Mouse (Mus musculus): ENCODE data around the gene Rnft2. TPM values are rescaled to one million over a fixed set of nuclear protein-coding genes. Genes with fewer than 3 reads are reported as not detected.

The Rnft2 gene
- polyA plus RNA-seq, 1 experiment from 2014 or later, result 0.96 TPM

- H3K4me2 ChIP-seq (ENCODE audit: low read depth, low read length), result no peak overlapping the region
- WGBS, result 66% methylated on average over 5 of the region's 5 CpGs
- H3K9ac ChIP-seq (ENCODE audit: low read length), result no peak overlapping the region
- no peak for ATAC-seq (replicated peaks; ENCODE audit: extremely low read depth, insufficient read depth, low FRiP score)
- H3K4me3 ChIP-seq (ENCODE audit: low read length), result no peak overlapping the region
- H3K27ac ChIP-seq (ENCODE audit: low read length), result no peak overlapping the region
- no peaks in the 10 kb centered on the region for H3K27me3 ChIP-seq (ENCODE audit: control insufficient read depth, insufficient read depth, low read length)
- H3K9me3 ChIP-seq (replicated peaks; ENCODE audit: control insufficient read depth, low read length), result no peaks in the 10 kb centered on the region
- no peaks in the 10 kb centered on the region for H3K4me1 ChIP-seq (ENCODE audit: control insufficient read depth, insufficient read depth, low read length)
- no peaks in the 10 kb centered on the region for H3K36me3 ChIP-seq (ENCODE audit: control insufficient read depth, insufficient read depth)
These were observed 45.2 kb downstream of the Rnft2 start for GRCm38 (mm10) chr5:118199670-118200069.

- no peaks in the 10 kb centered on the region for H3K4me1 ChIP-seq (ENCODE audit: control insufficient read depth, insufficient read depth, low read length)
- no peak overlapping the region for H3K4me3 ChIP-seq (ENCODE audit: low read length)
- no peak overlapping the region for H3K9ac ChIP-seq (ENCODE audit: low read length)
- H3K27ac ChIP-seq (ENCODE audit: low read length), result no peak overlapping the region
- peaks cover 8% of the 10 kb centered on the region; the same call in 1 of the 2 replicates for H3K27me3 ChIP-seq (ENCODE audit: control insufficient read depth, insufficient read depth, low read length)
- WGBS, result 68% methylated on average over 13 of the region's 13 CpGs
- no peaks in the 10 kb centered on the region for H3K9me3 ChIP-seq (replicated peaks; ENCODE audit: control insufficient read depth, low read length)
- no peaks in the 10 kb centered on the region for H3K36me3 ChIP-seq (ENCODE audit: control insufficient read depth, insufficient read depth)
- ATAC-seq (replicated peaks; ENCODE audit: extremely low read depth, insufficient read depth, low FRiP score), result no peak
- no peak overlapping the region for H3K4me2 ChIP-seq (ENCODE audit: low read depth, low read length)
These were observed 47.5 kb downstream of the Rnft2 start for GRCm38 (mm10) chr5:118197421-118197820.

GRCm38 (mm10) chr5:118192221-118192620 is 52.7 kb downstream of the Rnft2 start:
- no peak overlapping the region for H3K27ac ChIP-seq (ENCODE audit: low read length)
- WGBS, result 32% methylated on average over 18 of the region's 18 CpGs
- H3K36me3 ChIP-seq (ENCODE audit: control insufficient read depth, insufficient read depth), result no peaks in the 10 kb centered on the region
- H3K27me3 ChIP-seq (ENCODE audit: control insufficient read depth, insufficient read depth, low read length), result peaks cover 29% of the 10 kb centered on the region
- H3K9me3 ChIP-seq (replicated peaks; ENCODE audit: control insufficient read depth, low read length), result no peaks in the 10 kb centered on the region
- H3K4me3 ChIP-seq (ENCODE audit: low read length), result no peak overlapping the region
- H3K9ac ChIP-seq (ENCODE audit: low read length), result no peak overlapping the region
- no peak for ATAC-seq (replicated peaks; ENCODE audit: extremely low read depth, insufficient read depth, low FRiP score)
- no peaks in the 10 kb centered on the region for H3K4me1 ChIP-seq (ENCODE audit: control insufficient read depth, insufficient read depth, low read length)
- H3K4me2 ChIP-seq (ENCODE audit: low read depth, low read length), result no peak overlapping the region

GRCm38 (mm10) chr5:118190491-118190890 is 54.4 kb downstream of the Rnft2 start:
- 74% methylated on average over 9 of the region's 9 CpGs for WGBS
- Histone ChIP-seq H3K27me3 (ENCODE audit: control insufficient read depth, insufficient read depth, low read length) (peaks cover 29% of the 10 kb centered on the region), H3K9me3 (replicated peaks; ENCODE audit: control insufficient read depth, low read length) (no peaks in the 10 kb centered on the region), H3K9ac (ENCODE audit: low read length) (no peak overlapping the region), H3K36me3 (ENCODE audit: control insufficient read depth, insufficient read depth) (no peaks in the 10 kb centered on the region), H3K4me2 (ENCODE audit: low read depth, low read length) (no peak overlapping the region), H3K4me3 (ENCODE audit: low read length) (no peak overlapping the region), H3K27ac (ENCODE audit: low read length) (no peak overlapping the region), H3K4me1 (ENCODE audit: control insufficient read depth, insufficient read depth, low read length) (no peaks in the 10 kb centered on the region)
- ATAC-seq (replicated peaks; ENCODE audit: extremely low read depth, insufficient read depth, low FRiP score), result no peak

GRCm38 (mm10) chr5:118188356-118188755 is 56.6 kb downstream of the Rnft2 start:
- peaks cover 26% of the 10 kb centered on the region for H3K27me3 ChIP-seq (ENCODE audit: control insufficient read depth, insufficient read depth, low read length)
- no peak for ATAC-seq (replicated peaks; ENCODE audit: extremely low read depth, insufficient read depth, low FRiP score)
- WGBS, result 69% methylated on average over 6 of the region's 6 CpGs

GRCm38 (mm10) chr5:118186903-118187633 is 57.8 kb downstream of the Rnft2 start:
- Histone ChIP-seq H3K9ac (ENCODE audit: low read length) (no peak overlapping the region), H3K9me3 (replicated peaks; ENCODE audit: control insufficient read depth, low read length) (no peaks in the 10 kb centered on the region), H3K4me1 (ENCODE audit: control insufficient read depth, insufficient read depth, low read length) (no peaks in the 10 kb centered on the region), H3K4me3 (ENCODE audit: low read length) (no peak overlapping the region), H3K27me3 (ENCODE audit: control insufficient read depth, insufficient read depth, low read length) (peaks cover 21% of the 10 kb centered on the region), H3K4me2 (ENCODE audit: low read depth, low read length) (no peak overlapping the region), H3K27ac (ENCODE audit: low read length) (no peak overlapping the region), H3K36me3 (ENCODE audit: control insufficient read depth, insufficient read depth) (no peaks in the 10 kb centered on the region)
- ATAC-seq (replicated peaks; ENCODE audit: extremely low read depth, insufficient read depth, low FRiP score), result no peak
- 73% methylated on average over 9 of the region's 9 CpGs for WGBS

More at GRCm38 (mm10) chr5:118188356-118188755, 56.6 kb downstream of the Rnft2 start:
- no peak overlapping the region for H3K4me2 ChIP-seq (ENCODE audit: low read depth, low read length)
- H3K36me3 ChIP-seq (ENCODE audit: control insufficient read depth, insufficient read depth), result no peaks in the 10 kb centered on the region
- H3K4me1 ChIP-seq (ENCODE audit: control insufficient read depth, insufficient read depth, low read length), result no peaks in the 10 kb centered on the region
- H3K9me3 ChIP-seq (replicated peaks; ENCODE audit: control insufficient read depth, low read length), result no peaks in the 10 kb centered on the region
- no peak overlapping the region for H3K9ac ChIP-seq (ENCODE audit: low read length)
- H3K27ac ChIP-seq (ENCODE audit: low read length), result no peak overlapping the region
- no peak overlapping the region for H3K4me3 ChIP-seq (ENCODE audit: low read length)

GRCm38 (mm10) chr5:118177640-118178039 is 67.3 kb downstream of the Rnft2 start:
- ATAC-seq (replicated peaks; ENCODE audit: extremely low read depth, insufficient read depth, low FRiP score), result no peak
- WGBS, result 66% methylated on average over 7 of the region's 7 CpGs
- Histone ChIP-seq H3K27ac (ENCODE audit: low read length) (no peak overlapping the region), H3K27me3 (ENCODE audit: control insufficient read depth, insufficient read depth, low read length) (peaks cover 32% of the 10 kb centered on the region), H3K36me3 (ENCODE audit: control insufficient read depth, insufficient read depth) (no peaks in the 10 kb centered on the region), H3K4me3 (ENCODE audit: low read length) (no peak overlapping the region), H3K9ac (ENCODE audit: low read length) (no peak overlapping the region), H3K9me3 (replicated peaks; ENCODE audit: control insufficient read depth, low read length) (peaks cover 5% of the 10 kb centered on the region), H3K4me1 (ENCODE audit: control insufficient read depth, insufficient read depth, low read length) (0 out of 2 replicates have a peak, but pooled peaks cover 4% of the 10 kb centered on the region), H3K4me2 (ENCODE audit: low read depth, low read length) (no peak overlapping the region)

GRCm38 (mm10) chr5:118175137-118175536 is 69.8 kb downstream of the Rnft2 start:
- WGBS, result 25% methylated on average over 2 of the region's 2 CpGs

GRCm38 (mm10) chr5:118174310-118175009 is 70.5 kb downstream of the Rnft2 start:
- no peak for ATAC-seq (replicated peaks; ENCODE audit: extremely low read depth, insufficient read depth, low FRiP score)
- WGBS, result under 1% methylated on average over 22 of the region's 22 CpGs
- peaks cover 53% of the 10 kb centered on the region for H3K27me3 ChIP-seq (ENCODE audit: control insufficient read depth, insufficient read depth, low read length)
- H3K4me2 ChIP-seq (ENCODE audit: low read depth, low read length), result peak overlapping the region; percentile 57
- peak overlapping the region; percentile 9 for H3K4me3 ChIP-seq (ENCODE audit: low read length)
- peaks cover 15% of the 10 kb centered on the region for H3K4me1 ChIP-seq (ENCODE audit: control insufficient read depth, insufficient read depth, low read length)
- no peak overlapping the region for H3K9ac ChIP-seq (ENCODE audit: low read length)
- peaks cover 5% of the 10 kb centered on the region for H3K9me3 ChIP-seq (replicated peaks; ENCODE audit: control insufficient read depth, low read length)
- no peak overlapping the region for H3K27ac ChIP-seq (ENCODE audit: low read length)
- no peaks in the 10 kb centered on the region for H3K36me3 ChIP-seq (ENCODE audit: control insufficient read depth, insufficient read depth)

More at GRCm38 (mm10) chr5:118175137-118175536, 69.8 kb downstream of the Rnft2 start:
- ATAC-seq (replicated peaks; ENCODE audit: extremely low read depth, insufficient read depth, low FRiP score), result no peak
- H3K9ac ChIP-seq (ENCODE audit: low read length), result no peak overlapping the region
- H3K27ac ChIP-seq (ENCODE audit: low read length), result no peak overlapping the region
- peaks cover 15% of the 10 kb centered on the region for H3K4me1 ChIP-seq (ENCODE audit: control insufficient read depth, insufficient read depth, low read length)
- H3K27me3 ChIP-seq (ENCODE audit: control insufficient read depth, insufficient read depth, low read length), result peaks cover 51% of the 10 kb centered on the region
- H3K9me3 ChIP-seq (replicated peaks; ENCODE audit: control insufficient read depth, low read length), result peaks cover 5% of the 10 kb centered on the region
- no peaks in the 10 kb centered on the region for H3K36me3 ChIP-seq (ENCODE audit: control insufficient read depth, insufficient read depth)
- no peak overlapping the region for H3K4me3 ChIP-seq (ENCODE audit: low read length)
- H3K4me2 ChIP-seq (ENCODE audit: low read depth, low read length), result no peak overlapping the region
